Mouse (Mus musculus) left cerebral cortex, adult 18-20 months (tissue): ENCODE results near the gene Zfp467. TPM values are rescaled to one million over a fixed set of nuclear protein-coding genes. Genes with fewer than 3 reads are reported as not detected.
A peak's percentile ranks its signal among the peaks of the same experiment; 100 is the strongest.

ENCODE experiments used
- DNase-seq, 2 experiments: peaks; one replicate each; pipeline ENCODE4 v3.0.0; 2021 to 2022; ENCODE audit warnings: low spot score in 2 of 2, mixed read lengths in 1 of 2
- long read RNA-seq, 2 experiments: library from polyadenylated mRNA; stranded (forward); transcript quantifications; one replicate each; pipeline ENCODE4 v2.0.0; 2021
- total RNA-seq, 2 experiments: library from RNA; stranded (reverse); gene quantifications; 2 replicates each; pipeline ENCODE4 v1.2.3; 2021

Zfp467 gene
- 10 to 100 TPM; 30.9 to 31.6 TPM for total RNA-seq
- long read RNA-seq, experiment 1, transcript Zfp467-206 (5 exons, 3,619 nt) = major isoform, 7 of 30 reads
- long read RNA-seq, experiment 1, partial matches to known transcripts = 12 of 30 reads
- long read RNA-seq, experiment 1, other reads (novel, unspliced or antisense) = 5 of 30 reads
- long read RNA-seq, experiment 2, transcript Zfp467-206 (5 exons, 3,619 nt) = major isoform, 5 of 29 reads
- long read RNA-seq, experiment 2, partial matches to known transcripts = 1 of 29 reads
- long read RNA-seq, experiment 2, other reads (novel, unspliced or antisense) = 16 of 29 reads

DNA sequence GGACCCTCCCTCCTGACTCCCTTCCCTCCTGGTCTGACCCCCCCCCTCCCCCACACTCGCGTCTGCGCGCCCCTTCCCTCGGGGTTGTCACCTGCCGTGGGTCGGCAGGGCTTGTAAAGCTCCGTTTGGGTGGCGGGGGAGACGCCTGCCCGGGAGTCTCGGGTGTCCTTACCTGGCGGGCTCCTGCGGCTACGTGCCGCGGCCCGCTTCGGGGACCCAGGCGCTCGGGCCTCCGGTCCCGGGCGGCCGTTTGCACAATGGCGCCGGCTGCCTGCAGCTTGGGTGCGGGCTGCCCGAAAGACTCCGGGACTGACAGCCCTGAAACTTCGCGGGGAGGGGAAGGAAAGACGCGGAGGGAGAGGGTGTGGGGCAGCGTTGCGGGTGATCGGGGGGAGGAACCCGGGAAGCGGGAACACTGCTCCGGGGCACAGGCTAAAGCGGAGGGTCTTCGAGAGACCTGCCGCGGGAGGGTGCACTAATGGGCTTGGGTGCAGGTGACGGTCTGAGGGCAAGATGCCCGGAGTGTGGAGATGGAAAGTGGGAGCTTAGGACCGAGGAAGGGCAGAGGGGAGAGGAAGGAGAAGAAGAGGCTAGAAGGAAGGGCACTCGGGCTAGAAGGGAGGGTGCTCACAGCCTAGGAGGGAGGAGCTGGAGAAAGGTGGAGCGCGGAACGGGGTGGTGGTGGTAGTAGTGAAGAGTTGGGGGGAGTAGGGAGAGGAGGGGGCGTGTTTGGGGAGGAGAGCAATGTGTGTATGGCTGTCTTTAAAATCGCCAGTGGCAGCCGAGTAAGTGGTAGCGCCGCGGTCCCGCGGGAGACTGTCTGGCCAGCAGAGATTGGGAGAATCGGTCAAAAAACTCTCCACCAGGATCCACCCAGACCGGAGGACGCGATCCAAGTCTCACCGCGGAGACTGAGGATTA is at the start of gene Zfp467:
Zfp467 (minus strand) TSS at position 645 of the 921 bp plus-strand sequence.
- peak; percentile 20 to 38 for DNase-seq

DNA sequence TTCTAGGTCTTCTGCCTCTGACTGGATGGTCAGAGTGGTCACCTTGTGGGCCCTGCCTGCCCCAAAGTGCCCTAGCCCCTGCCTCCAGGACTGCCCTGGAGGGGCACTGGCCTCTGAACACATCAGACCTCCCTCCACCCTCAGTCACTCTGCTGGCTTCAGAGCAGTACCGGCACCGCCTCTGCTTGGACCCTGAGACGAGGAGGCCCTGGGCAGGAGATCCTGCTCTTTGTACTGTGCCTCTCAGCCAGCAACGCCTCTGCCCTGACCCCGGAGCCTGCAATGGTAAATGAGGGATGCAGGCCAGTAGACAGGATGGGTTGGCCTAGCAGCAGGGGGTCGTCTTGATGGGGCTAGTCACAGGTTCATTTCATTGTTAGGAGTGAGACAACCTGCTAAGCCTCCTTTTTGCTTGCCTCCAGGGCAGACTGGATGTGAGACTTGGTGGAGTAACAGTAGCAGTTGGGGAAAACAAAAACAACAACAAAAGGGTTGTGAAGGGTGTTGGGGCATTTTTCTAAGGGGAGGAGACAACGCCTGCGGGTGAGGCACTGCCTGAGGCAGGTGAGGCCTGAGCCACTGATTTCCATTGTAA is 47.6 kb upstream of the Zfp467 start:
- no peak for DNase-seq

DNA sequence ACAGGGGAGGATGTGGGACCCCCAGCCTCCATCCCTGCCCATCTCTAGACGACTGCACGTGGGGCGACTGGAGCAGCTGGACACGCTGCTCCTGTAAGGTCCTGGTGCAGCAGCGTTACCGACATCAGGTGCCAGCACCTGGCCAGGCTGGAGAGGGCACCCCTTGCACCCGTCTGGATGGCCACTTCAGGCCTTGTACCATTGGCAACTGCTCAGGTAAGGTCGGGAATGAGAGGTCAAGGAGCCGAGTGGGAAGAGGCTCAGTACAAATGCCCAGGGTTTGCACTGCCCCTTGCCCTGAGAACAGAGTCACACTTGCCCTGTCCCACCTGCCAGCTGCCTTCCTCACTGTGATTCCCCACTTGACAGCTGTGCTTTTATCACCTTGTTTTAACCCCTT is 45.7 kb upstream of the Zfp467 start:
- no peak for DNase-seq

DNA sequence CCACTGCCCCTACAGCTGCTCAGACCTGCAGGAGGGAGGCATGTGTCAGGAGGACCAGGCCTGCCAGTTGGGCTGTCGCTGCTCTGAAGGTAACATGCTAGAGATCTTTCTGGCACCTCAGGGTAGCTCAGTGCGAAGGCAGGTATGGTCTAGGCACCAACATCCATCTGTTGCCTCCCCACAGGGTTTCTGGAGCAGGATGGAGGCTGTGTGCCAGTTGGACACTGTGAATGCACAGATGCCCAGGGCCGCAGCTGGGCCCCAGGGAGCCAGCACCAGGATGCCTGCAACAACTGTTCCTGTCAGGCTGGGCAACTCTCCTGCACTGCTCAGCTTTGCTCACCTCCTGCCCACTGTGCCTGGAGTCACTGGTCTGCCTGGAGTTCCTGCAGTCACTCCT is 44.1 kb upstream of the Zfp467 start:
- no peak for DNase-seq

DNA sequence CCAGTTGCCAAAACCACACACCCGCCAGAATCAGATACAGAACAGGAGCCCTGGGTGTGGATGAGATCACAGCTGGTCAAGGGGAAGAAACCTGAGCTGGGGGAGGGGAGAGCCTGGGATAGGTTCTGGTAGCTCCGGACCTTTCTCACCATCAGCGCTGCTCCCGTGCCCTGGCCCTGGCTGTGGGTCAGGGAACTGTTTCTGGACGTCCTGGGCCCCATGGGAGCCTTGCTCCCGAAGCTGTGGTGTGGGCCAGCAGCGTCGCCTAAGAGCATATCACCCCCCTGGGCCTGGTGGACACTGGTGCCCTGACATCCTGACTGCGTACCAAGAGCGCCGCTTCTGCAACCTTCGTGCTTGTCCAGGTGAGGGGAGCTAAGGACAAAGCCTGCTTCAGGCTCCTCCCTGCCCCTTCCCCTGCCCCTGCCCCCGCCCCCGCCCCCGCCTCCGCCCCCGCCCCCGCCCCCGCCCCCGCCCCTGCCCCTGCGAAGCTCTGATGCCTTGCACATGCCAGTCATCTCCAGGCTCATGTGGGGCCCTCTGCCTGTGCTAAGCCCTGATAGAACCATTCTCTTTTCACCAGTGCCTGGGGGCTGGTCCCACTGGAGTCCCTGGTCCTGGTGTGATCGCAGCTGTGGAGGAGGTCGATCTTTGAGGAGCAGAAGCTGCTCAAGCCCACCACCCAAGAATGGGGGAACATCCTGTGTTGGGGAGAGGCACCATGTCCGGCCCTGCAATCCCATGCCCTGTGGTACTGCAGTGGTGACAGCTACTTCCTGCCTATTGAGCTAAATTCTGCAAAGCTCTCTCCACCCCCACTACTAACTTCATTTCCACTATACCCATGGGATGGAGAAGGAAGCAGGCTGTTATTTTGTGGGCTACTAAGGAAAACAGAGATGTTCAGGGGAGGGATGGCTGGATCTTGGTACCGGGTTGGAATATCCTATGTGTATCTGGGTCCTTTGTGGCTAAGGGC is 42.4 kb upstream of the Zfp467 start:
- DNase-seq = no peak

DNA sequence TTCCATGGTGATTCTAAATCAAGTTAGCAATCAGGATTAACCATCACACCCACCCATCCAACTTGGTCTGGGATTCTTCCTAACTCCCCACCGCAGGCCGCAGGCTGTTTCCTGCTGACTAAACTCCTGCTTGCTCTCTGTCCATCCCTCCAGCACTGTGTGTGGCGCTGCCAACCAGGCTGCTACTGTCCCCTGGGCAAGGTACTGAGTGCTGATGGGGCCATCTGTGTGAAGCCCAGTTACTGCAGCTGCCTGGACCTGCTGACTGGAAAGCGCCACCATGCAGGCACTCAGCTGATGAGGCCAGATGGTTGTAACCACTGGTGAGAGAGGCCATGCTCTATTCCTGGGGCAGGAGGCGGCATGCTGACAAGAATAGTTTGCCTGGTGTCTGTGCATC is 36.9 kb upstream of the Zfp467 start:
- no peak for DNase-seq

DNA sequence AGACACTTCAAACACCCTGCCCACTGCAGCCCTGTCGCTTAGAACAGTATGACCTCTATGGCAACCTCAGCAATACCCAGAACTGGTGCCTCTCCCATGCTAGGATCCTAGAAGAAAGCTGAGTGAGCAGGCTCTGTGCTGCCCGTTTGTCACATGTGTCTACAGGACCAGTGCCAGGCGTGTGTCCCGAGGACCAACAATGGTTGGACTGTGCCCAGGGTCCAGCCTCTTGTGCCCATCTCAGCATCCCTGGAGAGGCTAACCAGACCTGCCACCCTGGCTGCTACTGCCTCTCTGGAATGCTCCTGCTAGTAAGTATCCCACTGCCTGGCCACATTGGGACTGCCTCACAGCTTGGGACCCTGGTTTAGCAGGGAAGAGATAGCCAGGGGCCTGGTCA is 32.8 kb upstream of the Zfp467 start:
- no peak for DNase-seq

DNA sequence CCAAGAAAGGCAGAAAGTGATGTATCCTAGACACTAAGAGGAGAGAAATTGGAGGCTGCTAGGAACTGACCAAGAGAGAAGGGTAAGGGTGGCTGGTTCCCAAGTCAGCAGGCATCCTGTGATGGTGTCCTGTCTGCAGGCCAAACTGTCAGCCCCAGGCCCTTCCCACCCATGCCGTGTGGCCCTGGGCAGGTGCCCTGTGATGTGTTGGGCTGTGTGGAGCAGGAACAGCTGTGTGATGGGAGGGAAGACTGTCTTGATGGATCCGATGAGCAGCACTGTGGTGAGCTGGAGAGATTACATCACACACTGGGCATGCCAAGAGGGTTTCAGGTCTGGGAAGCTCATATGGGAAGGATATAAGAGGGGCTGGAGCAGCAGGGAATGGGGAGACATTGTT is 25.1 kb upstream of the Zfp467 start:
- no peak for DNase-seq

DNA sequence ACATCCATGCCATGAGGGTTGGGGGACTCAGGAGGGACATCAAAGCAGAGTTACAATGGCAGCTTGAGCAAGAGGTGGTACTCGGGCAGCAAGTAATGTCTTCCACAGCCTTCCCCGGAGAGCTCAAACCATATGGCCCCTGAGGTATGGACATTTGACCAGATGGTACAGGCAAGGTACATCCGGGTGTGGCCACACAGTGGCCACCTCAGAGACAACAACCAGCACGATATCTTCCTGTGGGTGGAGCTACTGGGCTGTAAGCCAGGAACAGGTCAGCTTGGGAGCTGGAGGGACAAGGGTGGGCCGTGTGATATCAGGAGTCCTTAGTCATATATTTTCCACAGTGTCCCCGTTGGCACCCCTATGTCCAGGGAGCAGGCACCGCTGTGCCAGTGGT is 21.9 kb upstream of the Zfp467 start:
- no peak for DNase-seq

DNA sequence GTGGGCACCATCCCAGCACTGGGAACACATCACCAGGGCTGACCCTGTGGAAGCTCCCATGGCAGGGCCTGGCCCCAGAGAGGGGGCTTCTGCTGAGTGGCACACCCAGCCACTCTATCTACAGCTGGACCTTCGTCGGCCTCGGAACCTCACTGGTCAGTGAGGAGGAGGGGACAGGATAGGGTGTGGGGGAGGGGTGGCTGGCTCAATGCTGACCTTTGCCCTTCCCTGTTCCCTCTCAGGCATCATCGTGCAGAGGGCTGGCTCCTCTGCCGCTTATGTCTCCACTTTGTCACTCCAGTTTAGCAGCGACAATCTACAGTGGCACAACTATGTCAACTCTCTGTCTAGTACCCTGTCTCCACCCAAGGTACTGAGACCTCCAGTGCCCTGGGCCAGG is 21.1 kb upstream of the Zfp467 start:
- no peak for DNase-seq

DNA sequence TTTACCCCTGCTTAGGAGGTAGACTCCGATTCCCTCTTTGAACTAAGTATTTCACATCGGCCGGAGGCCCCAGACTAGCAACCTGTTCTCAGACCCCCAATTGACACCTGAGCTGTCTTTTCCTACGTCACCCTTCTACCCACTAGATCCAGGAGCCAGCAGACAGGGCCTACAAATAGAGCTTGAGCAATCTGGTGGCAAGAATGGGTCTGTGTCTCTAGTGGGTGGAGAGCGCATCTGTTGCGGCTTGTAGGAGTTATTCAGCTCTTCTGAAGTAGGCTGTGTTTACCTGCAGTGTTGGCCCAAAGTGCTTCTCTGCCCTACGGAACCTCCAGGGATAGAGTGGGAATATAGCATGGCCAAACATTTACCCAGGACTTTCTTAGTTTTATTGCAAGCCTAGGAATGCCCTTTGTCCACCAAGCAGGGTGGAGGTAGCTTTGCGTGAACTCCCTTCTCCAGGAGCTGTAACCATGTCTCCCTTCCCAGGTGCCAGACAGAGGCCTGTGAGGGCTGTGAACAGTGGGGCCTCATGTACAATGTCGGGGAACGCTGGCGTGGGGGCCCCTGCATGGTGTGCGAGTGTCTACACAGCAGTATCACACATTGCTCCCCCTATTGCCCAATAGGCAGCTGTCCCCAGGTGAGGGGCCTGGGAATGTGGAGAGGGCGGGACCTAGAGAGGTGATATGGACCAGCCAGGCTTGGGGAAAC is 19.5 kb upstream of the Zfp467 start:
- DNase-seq = peak; percentile 30 to 48

DNA sequence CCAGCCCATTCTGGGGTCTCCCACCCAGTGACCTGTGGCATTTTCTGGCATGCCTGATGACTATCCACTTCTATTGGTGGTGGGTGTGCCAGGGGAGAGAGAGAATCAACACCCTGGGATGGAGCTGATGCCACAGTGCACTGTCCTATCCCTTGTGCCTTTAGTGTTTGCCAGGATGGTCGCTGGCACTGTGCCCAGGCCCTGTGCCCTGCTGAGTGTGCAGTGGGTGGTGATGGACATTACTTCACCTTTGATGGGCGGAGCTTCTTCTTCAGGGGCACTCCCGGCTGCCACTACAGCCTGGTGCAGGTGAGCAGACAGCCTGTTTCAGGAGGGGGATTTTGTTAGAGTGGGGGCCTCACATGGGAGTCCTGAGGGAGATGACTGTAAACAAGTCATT is 7.1 kb upstream of the Zfp467 start:
- no peak for DNase-seq

DNA sequence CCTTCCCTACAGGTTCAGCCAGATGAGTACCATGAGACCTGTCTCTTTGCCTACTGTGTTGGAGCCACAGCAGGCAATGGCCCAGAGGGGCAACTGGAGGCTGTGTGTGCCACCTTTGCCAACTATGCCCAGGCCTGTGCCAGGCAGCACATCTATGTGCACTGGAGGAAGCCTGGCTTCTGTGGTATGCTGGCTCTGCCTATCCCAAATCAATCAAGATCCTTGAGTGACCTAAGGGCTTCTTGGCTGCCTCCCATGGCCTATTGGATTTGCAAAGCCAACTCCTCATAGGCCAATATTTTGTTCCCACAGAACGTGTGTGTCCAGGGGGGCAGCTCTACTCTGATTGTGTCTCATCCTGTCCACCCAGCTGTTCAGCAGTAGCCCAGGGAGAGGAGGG is 6.5 kb upstream of the Zfp467 start:
- DNase-seq = no peak

DNA sequence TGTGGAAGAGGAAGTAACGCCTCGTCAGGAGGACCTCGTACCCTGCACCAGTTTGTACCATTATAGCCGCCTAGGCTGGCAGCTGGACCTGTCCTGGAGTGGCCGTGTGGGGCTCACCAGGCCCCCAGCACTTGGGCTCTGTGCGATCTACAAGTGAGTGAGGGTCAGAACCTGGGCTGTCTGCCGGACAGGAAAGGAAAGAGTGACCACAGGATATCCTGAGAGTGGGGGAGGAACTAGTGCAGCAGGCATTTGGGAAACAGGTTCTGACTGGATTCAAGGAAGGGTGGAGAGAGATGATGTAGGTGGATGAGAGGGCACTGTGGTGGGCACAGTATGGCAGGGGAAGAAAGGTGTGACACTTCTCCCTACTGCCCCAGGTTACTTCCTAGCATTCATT is 2.9 kb upstream of the Zfp467 start:
- no peak for DNase-seq

DNA sequence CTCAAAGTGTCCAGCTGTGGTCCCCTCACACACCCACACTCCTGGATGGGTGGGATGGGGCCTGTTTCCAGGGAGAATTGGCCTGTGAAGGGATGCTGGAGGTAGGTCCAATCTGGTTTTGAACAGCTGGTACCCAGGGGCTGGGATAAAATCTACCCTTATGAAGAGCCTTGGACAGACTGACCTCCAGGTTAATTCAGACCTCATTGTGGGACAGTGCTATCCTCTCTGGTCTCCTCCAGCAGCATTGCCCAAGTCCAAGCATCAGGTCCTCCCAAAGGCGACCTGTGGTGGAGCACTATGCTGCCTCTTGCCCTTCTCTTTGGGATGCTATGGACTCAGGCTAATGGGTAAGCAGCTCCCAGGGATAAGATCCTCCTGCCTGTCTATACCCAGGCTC is 2.3 kb upstream of the Zfp467 start, which contains the start of gene Sspo:
Sspo (plus strand) TSS at position 301 of the 400 bp plus-strand sequence.
- DNase-seq = no peak

DNA sequence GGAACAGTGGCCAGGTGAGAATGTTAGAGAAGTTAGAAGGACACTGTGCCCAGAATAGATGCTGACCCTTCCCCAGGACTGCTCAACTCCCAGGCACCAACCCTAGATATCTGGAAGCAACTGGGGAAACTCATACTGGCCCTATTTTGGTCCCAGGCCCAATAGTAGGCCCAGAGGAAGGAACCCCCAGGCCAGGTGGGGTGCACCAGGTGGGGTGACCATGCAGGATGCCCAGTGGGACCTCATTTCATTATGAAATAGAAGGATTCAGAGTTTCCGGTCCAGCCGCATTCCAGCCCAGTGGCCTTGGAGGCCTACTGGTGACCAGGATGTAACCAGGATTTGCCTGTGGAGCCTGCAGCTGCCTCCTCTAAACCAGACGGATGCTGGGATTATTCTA is 1.3 kb upstream of the Zfp467 start:
- DNase-seq = no peak

DNA sequence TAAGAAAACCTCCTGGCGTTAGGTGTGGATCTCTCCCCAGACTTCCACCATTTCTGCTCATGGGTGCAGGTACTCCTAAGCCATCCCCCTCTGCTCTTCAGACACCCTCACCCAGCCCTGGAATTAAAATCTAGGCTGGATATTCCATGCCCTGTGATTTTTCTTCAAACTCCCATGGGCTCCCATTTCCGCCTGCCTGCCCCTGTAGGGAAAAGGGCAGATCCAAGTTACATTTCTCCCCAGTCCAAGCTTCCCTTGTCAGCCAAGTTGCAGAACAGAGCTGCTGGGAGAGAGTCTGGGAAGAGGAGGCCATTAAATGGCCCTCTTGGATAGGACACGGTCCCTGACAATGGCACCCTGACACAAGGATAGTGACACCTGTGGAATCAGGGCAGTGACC is 631 bp upstream of the Zfp467 start:
- DNase-seq = no peak

DNA sequence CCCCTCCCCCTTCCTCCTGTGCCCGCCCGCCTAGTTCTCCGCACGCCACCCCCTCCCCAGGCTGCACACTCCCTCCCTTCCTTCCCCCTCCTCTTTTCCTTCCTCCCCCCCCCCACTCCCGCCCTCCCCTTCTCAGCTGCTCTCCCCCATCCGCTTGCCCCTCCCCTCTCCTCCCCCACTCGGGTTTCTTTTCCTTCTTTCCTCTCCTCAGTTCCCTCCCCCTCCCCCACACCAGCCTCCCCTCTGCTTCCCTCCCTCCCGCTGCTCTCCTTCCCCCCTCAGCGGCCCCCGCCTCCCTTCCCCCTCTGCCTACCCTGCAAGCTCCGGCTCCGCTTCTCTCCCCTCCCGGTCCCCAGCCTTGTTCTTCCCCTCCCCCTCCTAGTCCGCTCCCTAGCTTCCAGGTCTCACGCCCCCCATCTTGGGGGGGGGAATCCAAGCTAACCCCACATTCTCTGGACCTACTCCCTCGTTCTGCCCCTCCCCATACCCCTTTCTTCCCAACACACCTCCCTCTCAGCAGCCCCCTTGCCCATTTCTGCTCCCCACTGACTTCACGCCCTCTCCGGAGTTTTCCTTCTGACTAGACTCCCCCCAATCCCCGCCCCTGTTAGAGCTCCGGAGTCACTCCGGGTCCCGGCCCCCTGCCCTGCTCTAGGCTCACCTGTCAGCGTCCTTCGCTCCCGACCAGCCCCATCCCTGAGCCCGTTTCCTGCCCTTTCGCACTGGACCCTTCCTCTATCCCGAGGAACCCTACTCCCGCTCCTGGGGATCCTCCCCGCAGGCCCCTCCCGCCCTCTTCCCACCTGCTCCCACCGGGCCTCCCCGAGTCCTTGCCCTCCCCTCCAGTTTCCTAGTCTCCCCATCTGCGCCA is 1.1 kb downstream of the Zfp467 start:
- peak; percentile 48 to 52 for DNase-seq
